Mouse (Mus musculus) cortical plate, adult 2 months (tissue): ENCODE measurements around the gene Hist1h3b.
A peak's percentile ranks its signal among the peaks of the same experiment; 100 is the strongest.

Source experiments
- CTCF ChIP-seq: fragments of 200-500 bp; IDR thresholded peaks from 2 replicates; pipeline ENCODE4 v1.5.1; 2011; ENCODE audit warnings: mild to moderate bottlenecking, control low read depth, low read length; ENCODE audit not compliant: insufficient read depth; ENCODE audit errors: extremely low read depth
- POLR2A ChIP-seq: fragments of 200-500 bp; IDR thresholded peaks from 2 replicates; pipeline ENCODE4 v1.6.1; 2011; ENCODE audit warnings: mild to moderate bottlenecking, low read length, control low read depth; ENCODE audit not compliant: insufficient read depth; ENCODE audit errors: extremely low read depth

GRCm38 (mm10) chr13:23763586-23764323 is 11.7 kb downstream of the Hist1h3b start, which contains the start of gene Hist1h1a:
- TF ChIP-seq CTCF (no peak), POLR2A (peak; percentile 95)
